Mouse (Mus musculus) erythroblast, embryonic 14.5 days (primary cell): ENCODE measurements around the gene Lsr. TPM values are rescaled to one million over a fixed set of nuclear protein-coding genes. Genes with fewer than 3 reads are reported as not detected.
"Not testable (repeated sequence)": the region's sequence is repeated elsewhere in the genome, so short reads cannot be mapped to it uniquely, and the experiment has no call there.

Experiments
- H3K27me3 ChIP-seq: 2 replicates; pipeline ENCODE4 v1.6.1; 2012; ENCODE audit warnings: inconsistent platforms; ENCODE audit not compliant: control insufficient read depth
- H3K36me3 ChIP-seq: 2 replicates; pipeline ENCODE4 v1.6.1; 2012; ENCODE audit warnings: mild to moderate bottlenecking, inconsistent platforms; ENCODE audit not compliant: control insufficient read depth
- H3K4me1 ChIP-seq: 2 replicates; pipeline ENCODE4 v1.6.1; 2012; ENCODE audit warnings: inconsistent platforms; ENCODE audit not compliant: control insufficient read depth
- H3K4me3 ChIP-seq: replicated peaks from 2 replicates; pipeline ENCODE3; 2012; ENCODE audit warnings: moderate library complexity, mild to moderate bottlenecking, inconsistent platforms
- H3K9me3 ChIP-seq: 2 replicates; pipeline ENCODE4 v1.6.1; 2012; ENCODE audit warnings: low read length, inconsistent platforms, mixed read lengths; ENCODE audit not compliant: control insufficient read depth
- GATA1 ChIP-seq: IDR thresholded peaks from 2 replicates; pipeline ENCODE4 v1.6.1; 2012; ENCODE audit warnings: low read length, inconsistent platforms, mixed read lengths
- TAL1 ChIP-seq: IDR thresholded peaks from 3 replicates; pipeline ENCODE4 v1.6.1; 2012; ENCODE audit warnings: low read length, inconsistent platforms, mixed read lengths
- polyA plus RNA-seq: library from polyadenylated mRNA; stranded (reverse); fragments of >175 nt; gene quantifications from 2 replicates; pipeline ENCODE4 v1.2.3, GENCODE M21; 2012

The Lsr gene
- polyA plus RNA-seq, 1 experiment = 0.06 TPM

DNA sequence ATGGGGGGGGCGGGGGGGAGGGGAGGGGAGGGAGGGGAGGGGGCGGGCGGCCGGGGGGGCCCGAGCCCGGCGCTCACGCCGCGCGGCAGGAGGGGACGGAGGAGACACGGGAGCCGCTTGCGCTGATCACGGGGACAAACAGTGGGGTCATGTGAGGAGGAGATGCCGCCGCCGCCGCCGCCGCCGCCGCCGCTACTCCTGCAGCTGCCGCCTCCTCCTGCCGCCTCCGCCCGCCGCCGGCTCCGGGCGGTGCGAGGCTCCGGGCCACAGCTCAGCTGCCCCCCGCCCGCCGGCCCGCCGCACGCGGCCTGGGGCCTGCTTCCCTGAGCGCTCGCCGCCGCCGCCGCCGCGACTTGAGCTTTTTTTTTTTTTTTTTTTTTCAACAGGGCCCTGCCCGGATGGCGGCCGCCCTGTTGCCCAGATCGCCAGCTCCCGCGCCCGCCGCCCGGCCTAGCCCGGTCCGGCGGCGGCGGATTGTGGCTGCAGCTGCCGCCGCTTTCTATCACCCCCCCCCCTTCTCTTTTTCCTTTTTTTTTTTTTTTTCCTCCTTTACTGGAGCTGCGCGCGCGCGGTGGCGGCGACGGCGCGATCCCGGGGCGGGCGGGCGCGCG is 16.4 kb downstream of the Lsr start, which contains the start of gene Usf2:
Gene Usf2 (minus strand): TSS at position 48 of the 611 bp plus-strand sequence.
- Histone ChIP-seq H3K36me3 (peaks cover 49% of the 10 kb centered on the region), H3K9me3 (no peaks in the 10 kb centered on the region), H3K27me3 (peaks cover under 1% of the 10 kb centered on the region; the same call in 1 of the 2 replicates), H3K4me3 (peak within 1 kb of the TSS; percentile 97), H3K4me1 (peaks cover 38% of the 10 kb centered on the region)
- TF ChIP-seq GATA1 (no peak), TAL1 (no peak)

DNA sequence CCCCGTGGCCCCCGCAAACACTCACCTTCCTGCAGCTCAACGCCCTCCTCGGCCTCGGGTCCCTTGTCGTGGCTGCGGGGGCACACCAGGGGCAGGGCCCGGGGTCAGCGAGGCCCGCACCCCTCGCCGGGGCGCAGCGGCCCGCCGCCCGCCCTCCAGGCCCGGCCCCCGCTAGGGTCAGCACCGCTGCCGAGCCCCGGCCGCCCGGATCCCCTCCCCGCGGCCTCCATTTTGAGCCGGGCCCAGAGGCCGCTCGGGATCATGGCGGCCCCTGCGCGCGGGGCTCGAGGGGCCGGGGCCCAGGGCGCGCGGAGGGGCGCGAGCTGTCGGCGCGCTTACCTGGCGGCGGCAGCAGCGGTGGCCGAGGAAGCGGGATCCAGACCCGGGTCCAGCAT is 16.9 kb downstream of the Lsr start:
- Histone ChIP-seq H3K4me1 (peaks cover 38% of the 10 kb centered on the region), H3K4me3 (peak overlapping the region; percentile 97), H3K36me3 (peaks cover 53% of the 10 kb centered on the region), H3K9me3 (no peaks in the 10 kb centered on the region), H3K27me3 (no peaks in the 10 kb centered on the region)
- no peak for TF ChIP-seq TAL1
- TF ChIP-seq GATA1 = no peak

DNA sequence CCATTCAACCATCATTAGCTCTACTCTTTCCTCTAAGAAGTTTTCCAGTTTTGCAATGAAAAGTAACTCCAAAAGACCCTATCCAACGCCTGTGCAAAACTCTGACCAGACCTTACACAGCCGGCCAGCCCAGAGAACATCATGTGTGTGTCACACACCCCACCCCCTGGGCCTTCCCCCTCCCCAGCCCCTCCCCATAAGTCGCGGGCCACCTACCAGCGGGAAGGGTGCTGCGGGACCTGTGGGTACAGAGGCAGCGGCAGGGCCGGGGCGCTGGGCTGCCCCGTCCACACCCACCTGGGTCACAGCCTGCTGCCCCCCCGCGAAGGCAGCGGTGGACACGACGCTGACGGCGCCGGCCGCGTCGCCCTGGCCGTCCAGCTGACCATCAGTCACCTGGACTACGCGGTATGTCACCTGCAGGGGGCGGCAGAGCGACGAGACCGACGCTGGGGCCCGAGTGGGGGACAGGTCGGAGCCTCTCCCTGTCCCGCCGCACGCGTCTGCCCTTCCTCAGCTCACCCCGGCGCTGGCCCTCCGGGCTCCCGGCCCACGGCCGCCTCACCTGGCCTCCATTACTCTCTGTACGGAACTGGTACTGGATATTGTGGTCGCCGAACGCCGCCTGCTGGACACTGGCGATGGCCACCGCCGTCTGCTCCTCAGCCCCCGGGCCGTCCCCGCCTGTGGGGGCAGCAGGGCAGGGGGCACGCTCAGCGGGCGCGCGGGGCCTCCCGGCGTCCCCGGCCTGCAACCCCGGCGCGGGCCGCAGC is 17.5 kb downstream of the Lsr start:
- no peak for TF ChIP-seq TAL1
- no peak for TF ChIP-seq GATA1
- Histone ChIP-seq H3K9me3 (no peaks in the 10 kb centered on the region), H3K4me3 (peak overlapping the region; percentile 97), H3K27me3 (no peaks in the 10 kb centered on the region), H3K36me3 (peaks cover 59% of the 10 kb centered on the region), H3K4me1 (peaks cover 38% of the 10 kb centered on the region)

- Histone ChIP-seq H3K36me3 (peaks cover 66% of the 10 kb centered on the region), H3K27me3 (no peaks in the 10 kb centered on the region), H3K4me1 (peaks cover 37% of the 10 kb centered on the region), H3K9me3 (no peaks in the 10 kb centered on the region), H3K4me3 (peak overlapping the region; percentile 97)
- TF ChIP-seq GATA1 (no peak), TAL1 (no peak)
Measured at GRCm38 (mm10) chr7:30954971-30955520, 18.2 kb downstream of the Lsr start.

GRCm38 (mm10) chr7:30954036-30954435 is 19.2 kb downstream of the Lsr start:
- Histone ChIP-seq H3K4me3 (no peak overlapping the region), H3K36me3 (peaks cover 73% of the 10 kb centered on the region), H3K27me3 (no peaks in the 10 kb centered on the region), H3K9me3 (no peaks in the 10 kb centered on the region), H3K4me1 (peaks cover 35% of the 10 kb centered on the region)
- no peak for TF ChIP-seq GATA1
- no peak for TF ChIP-seq TAL1

GRCm38 (mm10) chr7:30953459-30953858 is 19.8 kb downstream of the Lsr start:
- TF ChIP-seq GATA1 (no peak), TAL1 (no peak)
- no peak overlapping the region for H3K4me3 ChIP-seq
- peaks cover 30% of the 10 kb centered on the region for H3K4me1 ChIP-seq
- no peaks in the 10 kb centered on the region for H3K9me3 ChIP-seq
- peaks cover 71% of the 10 kb centered on the region for H3K36me3 ChIP-seq
- H3K27me3 ChIP-seq = no peaks in the 10 kb centered on the region

GRCm38 (mm10) chr7:30952441-30953265 is 20.6 kb downstream of the Lsr start:
- TF ChIP-seq GATA1 (no peak), TAL1 (no peak)
- H3K4me3 ChIP-seq = no peak overlapping the region
- peaks cover 22% of the 10 kb centered on the region for H3K4me1 ChIP-seq
- H3K36me3 ChIP-seq = peaks cover 71% of the 10 kb centered on the region
- no peaks in the 10 kb centered on the region for H3K27me3 ChIP-seq
- no peaks in the 10 kb centered on the region for H3K9me3 ChIP-seq

GRCm38 (mm10) chr7:30949902-30950301 is 23.4 kb downstream of the Lsr start:
- not testable (repeated sequence) for H3K4me3 ChIP-seq, H3K27me3 ChIP-seq, H3K4me1 ChIP-seq, H3K9me3 ChIP-seq
- H3K36me3 ChIP-seq = peaks cover 85% of the 10 kb centered on the region

DNA sequence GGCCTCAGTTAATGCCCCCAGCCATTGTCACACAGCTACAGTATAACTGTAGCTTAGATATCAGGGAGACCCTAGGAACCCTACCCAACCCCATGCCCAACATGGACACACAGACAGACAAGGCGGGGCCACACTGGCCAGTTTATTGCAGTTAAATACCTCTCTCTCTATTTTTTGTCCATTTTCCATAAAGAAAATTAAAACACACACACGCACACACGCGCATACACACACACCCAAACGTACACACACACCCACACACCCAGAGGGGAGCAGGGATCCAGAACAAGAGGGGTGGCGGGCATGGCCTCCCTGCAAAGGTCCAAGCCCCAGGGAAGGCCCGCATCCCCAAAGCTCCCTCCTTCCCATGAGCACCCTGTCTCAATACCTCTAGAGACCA is 27.4 kb downstream of the Lsr start:
- Histone ChIP-seq H3K36me3 (peaks cover 45% of the 10 kb centered on the region), H3K27me3 (no peaks in the 10 kb centered on the region), H3K9me3 (no peaks in the 10 kb centered on the region), H3K4me3 (no peak overlapping the region), H3K4me1 (no peaks in the 10 kb centered on the region)
- TF ChIP-seq TAL1 = no peak
- no peak for TF ChIP-seq GATA1

DNA sequence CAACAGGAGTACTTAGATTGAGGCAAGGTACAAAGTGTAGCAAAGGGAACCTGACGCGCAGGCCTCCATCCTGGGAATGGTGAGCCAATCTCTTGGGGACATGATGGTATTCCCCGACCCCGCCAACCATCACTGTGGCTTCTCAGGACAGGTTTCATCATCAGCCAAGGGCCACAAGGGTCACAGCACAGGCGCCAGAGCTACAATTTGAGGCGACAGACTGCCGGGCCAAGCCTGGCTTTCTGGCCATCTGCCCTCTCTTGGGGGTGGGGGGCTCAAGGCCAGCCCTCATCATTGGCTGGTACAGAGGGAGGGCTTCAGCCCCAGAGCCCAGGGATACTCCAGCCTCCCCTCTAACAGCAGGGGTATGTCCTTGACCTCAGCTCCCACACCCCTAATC is 27.8 kb downstream of the Lsr start:
- not testable (repeated sequence) for H3K4me3 ChIP-seq, H3K4me1 ChIP-seq, H3K27me3 ChIP-seq, H3K9me3 ChIP-seq
- peaks cover 41% of the 10 kb centered on the region for H3K36me3 ChIP-seq

- not testable (repeated sequence) for H3K4me1 ChIP-seq, H3K4me3 ChIP-seq, H3K27me3 ChIP-seq, H3K9me3 ChIP-seq
- H3K36me3 ChIP-seq = peaks cover 34% of the 10 kb centered on the region
Measured at GRCm38 (mm10) chr7:30944706-30945105, 28.6 kb downstream of the Lsr start.
